Mouse (Mus musculus) liver, embryonic 12.5 days (tissue): Measurements from ENCODE around the gene Tapt1. TPM values are rescaled to one million over a fixed set of nuclear protein-coding genes. Genes with fewer than 3 reads are reported as not detected.

Experiments
- ATAC-seq: fragments of 200-750 bp; cut with Nextera tagmentation; 2 replicates; pipeline ENCODE4 v1.8.0; 2017; ENCODE audit warnings: moderate number of reproducible peaks, mild to moderate bottlenecking, moderate library complexity
- H3K27ac ChIP-seq: fragments of 300-500 bp; sonication (generic); 2 replicates; pipeline ENCODE4 v1.5.1; 2016; ENCODE audit warnings: mild to moderate bottlenecking
- H3K27me3 ChIP-seq: fragments of 300-500 bp; sonication (generic); replicated peaks from 2 replicates; pipeline ENCODE4 v1.6.1; 2016; ENCODE audit warnings: mild to moderate bottlenecking, moderate library complexity
- H3K36me3 ChIP-seq: fragments of 300-500 bp; sonication (generic); 2 replicates; pipeline ENCODE4 v1.6.1; 2016; ENCODE audit warnings: mild to moderate bottlenecking, moderate library complexity
- H3K4me1 ChIP-seq: fragments of 300-500 bp; sonication (generic); 2 replicates; pipeline ENCODE4 v1.6.1; 2016
- H3K4me2 ChIP-seq: fragments of 300-500 bp; sonication (generic); 2 replicates; pipeline ENCODE4 v1.6.1; 2016; ENCODE audit warnings: mild to moderate bottlenecking, moderate library complexity
- H3K4me3 ChIP-seq: fragments of 300-500 bp; sonication (generic); 2 replicates; pipeline ENCODE4 v1.5.1; 2016; ENCODE audit warnings: mild to moderate bottlenecking, moderate library complexity
- H3K9ac ChIP-seq: fragments of 300-500 bp; sonication (generic); 2 replicates; pipeline ENCODE4 v1.6.1; 2016; ENCODE audit warnings: mild to moderate bottlenecking, moderate library complexity
- H3K9me3 ChIP-seq: fragments of 300-500 bp; sonication (generic); replicated peaks from 2 replicates; pipeline ENCODE4 v1.6.1; 2016; ENCODE audit warnings: mild to moderate bottlenecking, moderate library complexity
- WGBS: fragments of 180-500 bp; shearing (Covaris S2); methylation state at CpG from one replicate; pipeline ENCODE4 v1.1.7; 2016; ENCODE audit not compliant: insufficient replicate concordance; 5-methylcytosine and 5-hydroxymethylcytosine counted together
- polyA plus RNA-seq: library from polyadenylated mRNA; unstranded; fragments of >200 nt; fragmentation: Nextera tagmentation; extraction: Ambion mirVana; gene quantifications from 2 replicates; pipeline ENCODE4 v1.2.1, GENCODE M21; 2016

Tapt1 gene
- polyA plus RNA-seq, 1 experiment from 2014 or later, result 46.0 TPM

GRCm38 (mm10) chr5:44214025-44214424 lies 12.4 kb downstream of the Tapt1 start:
- H3K9ac ChIP-seq, result no peak overlapping the region
- H3K4me1 ChIP-seq, result peaks cover 70% of the 10 kb centered on the region
- H3K4me3 ChIP-seq, result no peak overlapping the region
- no peak overlapping the region for H3K4me2 ChIP-seq
- no peaks in the 10 kb centered on the region for H3K27me3 ChIP-seq
- H3K9me3 ChIP-seq, result no peaks in the 10 kb centered on the region
- peaks cover 84% of the 10 kb centered on the region for H3K36me3 ChIP-seq
- ATAC-seq, result no peak
- no peak overlapping the region for H3K27ac ChIP-seq
- WGBS, result 58% methylated on average over 2 of the region's 2 CpGs

- Histone ChIP-seq H3K27ac (no peak overlapping the region), H3K27me3 (no peaks in the 10 kb centered on the region), H3K36me3 (peaks cover 85% of the 10 kb centered on the region), H3K4me3 (no peak overlapping the region), H3K9me3 (no peaks in the 10 kb centered on the region), H3K4me1 (peaks cover 69% of the 10 kb centered on the region), H3K4me2 (no peak overlapping the region), H3K9ac (no peak overlapping the region)
- WGBS, result 86% methylated on average over 5 of the region's 5 CpGs
- ATAC-seq, result no peak
Measured at GRCm38 (mm10) chr5:44213391-44213790, 13.0 kb downstream of the Tapt1 start.

GRCm38 (mm10) chr5:44211818-44212465 lies 14.5 kb downstream of the Tapt1 start:
- Histone ChIP-seq H3K4me1 (peaks cover 72% of the 10 kb centered on the region), H3K36me3 (peaks cover 81% of the 10 kb centered on the region)
- ATAC-seq, result no peak

GRCm38 (mm10) chr5:44207286-44207685 lies 19.1 kb downstream of the Tapt1 start:
- ATAC-seq, result peak; percentile 64
- peaks cover 71% of the 10 kb centered on the region for H3K36me3 ChIP-seq
- peaks cover 84% of the 10 kb centered on the region for H3K4me1 ChIP-seq
- peak overlapping the region; percentile 73 for H3K27ac ChIP-seq
- no peaks in the 10 kb centered on the region for H3K9me3 ChIP-seq
- no peak overlapping the region for H3K4me3 ChIP-seq
- 46% methylated on average over 4 of the region's 4 CpGs for WGBS
- no peaks in the 10 kb centered on the region for H3K27me3 ChIP-seq
- peak overlapping the region; percentile 41; the same call in 1 of the 2 replicates for H3K9ac ChIP-seq
- peak overlapping the region; percentile 45 for H3K4me2 ChIP-seq

More at GRCm38 (mm10) chr5:44211818-44212465, 14.5 kb downstream of the Tapt1 start:
- 77% methylated on average over 6 of the region's 6 CpGs for WGBS
- Histone ChIP-seq H3K27ac (no peak overlapping the region), H3K27me3 (no peaks in the 10 kb centered on the region), H3K9ac (no peak overlapping the region), H3K9me3 (no peaks in the 10 kb centered on the region), H3K4me2 (no peak overlapping the region), H3K4me3 (no peak overlapping the region)

GRCm38 (mm10) chr5:44206651-44207050 lies 19.8 kb downstream of the Tapt1 start:
- WGBS, result 63% methylated on average over 5 of the region's 5 CpGs
- Histone ChIP-seq H3K27me3 (no peaks in the 10 kb centered on the region), H3K27ac (no peak overlapping the region), H3K4me1 (peaks cover 83% of the 10 kb centered on the region), H3K4me2 (no peak overlapping the region), H3K9me3 (no peaks in the 10 kb centered on the region), H3K4me3 (no peak overlapping the region), H3K9ac (peak overlapping the region; percentile 3; the same call in 1 of the 2 replicates), H3K36me3 (peaks cover 68% of the 10 kb centered on the region)
- ATAC-seq, result no peak

GRCm38 (mm10) chr5:44203410-44203809 lies 23.0 kb downstream of the Tapt1 start:
- peaks cover 54% of the 10 kb centered on the region for H3K36me3 ChIP-seq
- peak overlapping the region; percentile 23; the same call in 1 of the 2 replicates for H3K9ac ChIP-seq
- no peaks in the 10 kb centered on the region for H3K27me3 ChIP-seq
- no peak overlapping the region for H3K4me3 ChIP-seq
- peaks cover 76% of the 10 kb centered on the region for H3K4me1 ChIP-seq
- no peaks in the 10 kb centered on the region for H3K9me3 ChIP-seq
- H3K4me2 ChIP-seq, result peak overlapping the region; percentile 40
- peak overlapping the region; percentile 86 for H3K27ac ChIP-seq
- 30% methylated on average over 1 of the region's 1 CpGs for WGBS
- ATAC-seq, result peak; percentile 93

GRCm38 (mm10) chr5:44201665-44202064 lies 24.8 kb downstream of the Tapt1 start:
- peaks cover 43% of the 10 kb centered on the region for H3K36me3 ChIP-seq
- no peak overlapping the region for H3K4me3 ChIP-seq
- H3K9ac ChIP-seq, result no peak overlapping the region
- H3K4me2 ChIP-seq, result no peak overlapping the region
- ATAC-seq, result no peak
- H3K27me3 ChIP-seq, result no peaks in the 10 kb centered on the region
- H3K27ac ChIP-seq, result no peak overlapping the region
- H3K9me3 ChIP-seq, result no peaks in the 10 kb centered on the region
- H3K4me1 ChIP-seq, result peaks cover 77% of the 10 kb centered on the region

GRCm38 (mm10) chr5:44199109-44199508 lies 27.3 kb downstream of the Tapt1 start:
- Histone ChIP-seq H3K4me3 (no peak overlapping the region), H3K27me3 (no peaks in the 10 kb centered on the region), H3K9me3 (no peaks in the 10 kb centered on the region), H3K9ac (no peak overlapping the region), H3K4me2 (no peak overlapping the region), H3K36me3 (peaks cover 39% of the 10 kb centered on the region), H3K27ac (no peak overlapping the region), H3K4me1 (peaks cover 60% of the 10 kb centered on the region)
- ATAC-seq, result no peak
- WGBS, result 88% methylated on average over 4 of the region's 4 CpGs

GRCm38 (mm10) chr5:44198471-44198870 lies 28.0 kb downstream of the Tapt1 start:
- no peaks in the 10 kb centered on the region for H3K27me3 ChIP-seq
- no peak for ATAC-seq
- H3K4me1 ChIP-seq, result peaks cover 54% of the 10 kb centered on the region
- no peak overlapping the region for H3K27ac ChIP-seq
- no peak overlapping the region for H3K9ac ChIP-seq
- H3K36me3 ChIP-seq, result peaks cover 43% of the 10 kb centered on the region
- H3K4me2 ChIP-seq, result no peak overlapping the region
- WGBS, result 69% methylated on average over 4 of the region's 4 CpGs
- no peak overlapping the region for H3K4me3 ChIP-seq
- H3K9me3 ChIP-seq, result no peaks in the 10 kb centered on the region

GRCm38 (mm10) chr5:44197806-44198205 lies 28.6 kb downstream of the Tapt1 start:
- no peaks in the 10 kb centered on the region for H3K27me3 ChIP-seq
- peaks cover 49% of the 10 kb centered on the region for H3K4me1 ChIP-seq
- no peaks in the 10 kb centered on the region for H3K9me3 ChIP-seq
- no peak overlapping the region for H3K27ac ChIP-seq
- peaks cover 46% of the 10 kb centered on the region for H3K36me3 ChIP-seq
- no peak overlapping the region for H3K4me2 ChIP-seq
- no peak for ATAC-seq
- no peak overlapping the region for H3K9ac ChIP-seq
- no peak overlapping the region for H3K4me3 ChIP-seq
- WGBS, result 61% methylated on average over 5 of the region's 5 CpGs

- ATAC-seq, result peak; percentile 84
- peak overlapping the region; percentile 32; the same call in 1 of the 2 replicates for H3K27ac ChIP-seq
- no peak overlapping the region for H3K4me2 ChIP-seq
- no peaks in the 10 kb centered on the region for H3K27me3 ChIP-seq
- no peak overlapping the region for H3K9ac ChIP-seq
- WGBS, result 55% methylated on average over 4 of the region's 4 CpGs
- peaks cover 55% of the 10 kb centered on the region for H3K36me3 ChIP-seq
- no peaks in the 10 kb centered on the region for H3K9me3 ChIP-seq
- H3K4me1 ChIP-seq, result peaks cover 41% of the 10 kb centered on the region
- no peak overlapping the region for H3K4me3 ChIP-seq
Measured at GRCm38 (mm10) chr5:44196167-44196566, 30.3 kb downstream of the Tapt1 start.

- H3K4me3 ChIP-seq, result no peak overlapping the region
- no peak overlapping the region for H3K27ac ChIP-seq
- H3K9me3 ChIP-seq, result no peaks in the 10 kb centered on the region
- ATAC-seq, result no peak
- peaks cover 93% of the 10 kb centered on the region for H3K36me3 ChIP-seq
- H3K4me1 ChIP-seq, result no peaks in the 10 kb centered on the region
- H3K4me2 ChIP-seq, result no peak overlapping the region
- no peak overlapping the region for H3K9ac ChIP-seq
- no peaks in the 10 kb centered on the region for H3K27me3 ChIP-seq
Measured at GRCm38 (mm10) chr5:44187370-44187769, 39.1 kb downstream of the Tapt1 start.

- WGBS, result 88% methylated on average over 3 of the region's 3 CpGs
- H3K4me1 ChIP-seq, result no peaks in the 10 kb centered on the region
- H3K27me3 ChIP-seq, result no peaks in the 10 kb centered on the region
- H3K36me3 ChIP-seq, result peaks cover 94% of the 10 kb centered on the region
- no peak overlapping the region for H3K9ac ChIP-seq
- H3K9me3 ChIP-seq, result no peaks in the 10 kb centered on the region
- no peak overlapping the region for H3K4me2 ChIP-seq
- no peak; the same call in 1 of the 2 replicates for ATAC-seq
- no peak overlapping the region for H3K4me3 ChIP-seq
- no peak overlapping the region for H3K27ac ChIP-seq
Measured at GRCm38 (mm10) chr5:44181669-44182068, 44.8 kb downstream of the Tapt1 start.
